Mouse (Mus musculus) layer of hippocampus, adult 8-10 months (tissue): ENCODE data around the gene Rab3gap2. TPM values are rescaled to one million over a fixed set of nuclear protein-coding genes. Genes with fewer than 3 reads are reported as not detected.

Experiments
- DNase-seq, 2 experiments: peaks; one replicate each; pipeline ENCODE4 v3.0.0; 2022; ENCODE audit warnings: low spot score in 2 of 2
- total RNA-seq, 4 experiments: library from RNA; stranded (reverse); gene quantifications; 2 replicates each; pipeline ENCODE4 v1.2.4; 2022

Rab3gap2 gene
- 10 to 100 TPM; 66.8 to 72.4 (median 70.3) TPM for total RNA-seq

- DNase-seq, result peak; percentile 97 to 98
These were observed at the start of gene Rab3gap2 for GRCm38 (mm10) chr1:185203909-185204661. Rab3gap2 (plus strand) TSS chr1:185204117.

GRCm38 (mm10) chr1:185173641-185174040 lies 30.3 kb upstream of the Rab3gap2 start:
- DNase-seq, result no peak

- no peak for DNase-seq
These were observed 26.1 kb upstream of the Rab3gap2 start for GRCm38 (mm10) chr1:185177860-185178259.

- no peak for DNase-seq
These were observed 20.2 kb upstream of the Rab3gap2 start for GRCm38 (mm10) chr1:185183591-185184330.

- peak in 1 of 2 experiments; percentile 29 for DNase-seq
These were observed 18.4 kb upstream of the Rab3gap2 start for GRCm38 (mm10) chr1:185185556-185185955.

- DNase-seq, result peak in 1 of 2 experiments; percentile 23
These were observed 16.7 kb upstream of the Rab3gap2 start for GRCm38 (mm10) chr1:185187135-185187785.

GRCm38 (mm10) chr1:185189901-185190300 lies 14.0 kb upstream of the Rab3gap2 start:
- DNase-seq, result no peak

- DNase-seq, result no peak
These were observed 11.8 kb upstream of the Rab3gap2 start for GRCm38 (mm10) chr1:185192087-185192486.

- DNase-seq, result peak in 1 of 2 experiments; percentile 33
These were observed 10.4 kb upstream of the Rab3gap2 start for GRCm38 (mm10) chr1:185193509-185193908.

GRCm38 (mm10) chr1:185196323-185196722 lies 7.6 kb upstream of the Rab3gap2 start:
- no peak for DNase-seq

- DNase-seq, result no peak
These were observed 3.1 kb upstream of the Rab3gap2 start for GRCm38 (mm10) chr1:185200571-185201395.

GRCm38 (mm10) chr1:185201994-185202393 lies 1.9 kb upstream of the Rab3gap2 start:
- DNase-seq, result no peak

- DNase-seq, result peak in 1 of 2 experiments; percentile 15
These were observed 565 bp upstream of the Rab3gap2 start for GRCm38 (mm10) chr1:185203196-185203908.

GRCm38 (mm10) chr1:185205090-185205489 lies 1.2 kb downstream of the Rab3gap2 start:
- DNase-seq, result no peak

GRCm38 (mm10) chr1:185207851-185208595 lies 4.1 kb downstream of the Rab3gap2 start:
- no peak for DNase-seq

GRCm38 (mm10) chr1:185208766-185209165 lies 4.8 kb downstream of the Rab3gap2 start:
- DNase-seq, result no peak

GRCm38 (mm10) chr1:185209641-185210176 lies 5.8 kb downstream of the Rab3gap2 start:
- DNase-seq, result no peak

- DNase-seq, result no peak
These were observed 12.4 kb downstream of the Rab3gap2 start for GRCm38 (mm10) chr1:185216360-185216759.

- DNase-seq, result no peak
These were observed 12.8 kb downstream of the Rab3gap2 start for GRCm38 (mm10) chr1:185216762-185217161.
